Mouse (Mus musculus): Measurements from ENCODE around the gene Golm1. TPM values are rescaled to one million over a fixed set of nuclear protein-coding genes. Genes with fewer than 3 reads are reported as not detected.

Golm1 gene
- polyA plus RNA-seq, 1 experiment = 6.6 TPM

DNA sequence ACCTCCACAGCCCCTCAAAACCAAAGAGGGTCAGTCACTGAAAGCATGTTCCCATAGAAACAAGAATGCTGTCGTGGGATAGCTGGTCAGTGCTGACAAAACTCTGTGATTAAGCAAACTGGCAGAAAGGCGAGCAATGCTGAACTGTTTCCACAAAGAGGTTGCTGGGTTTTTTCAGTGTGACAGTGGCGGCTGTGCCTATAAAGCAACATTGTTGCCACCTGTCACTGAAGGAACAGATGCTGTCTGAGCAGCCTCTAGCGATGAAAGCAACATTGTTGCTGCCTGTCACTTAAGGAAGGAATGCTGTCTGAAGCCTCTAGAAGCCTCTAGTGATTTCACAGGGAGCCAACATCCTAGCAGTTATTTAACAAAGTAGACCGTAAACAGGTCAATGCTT is 23.0 kb downstream of the Golm1 start:
- no peak overlapping the region for H3K4me3 ChIP-seq (ENCODE audit: extremely low read depth, insufficient read depth, insufficient read length)
- H3K27me3 ChIP-seq (ENCODE audit: control insufficient read depth, insufficient read depth, low read length) = no peaks in the 10 kb centered on the region
- H3K36me3 ChIP-seq (ENCODE audit: control insufficient read depth, insufficient read depth, low read length) = peaks cover 2% of the 10 kb centered on the region; the same call in 1 of the 2 replicates
- TF ChIP-seq POLR2A (IDR thresholded peaks at IDR 0.05; ENCODE audit: low read depth, low read length) (no peak), CTCF (IDR thresholded peaks at IDR 0.05; ENCODE audit: extremely low read depth, insufficient read depth, insufficient read length, insufficient replicate concordance) (no peak)
- H3K27ac ChIP-seq (ENCODE audit: insufficient read depth, low read length) = no peak overlapping the region
- DNase-seq (ENCODE audit: low read depth in 1 of 2, low spot score in 2 of 2) = no peak
- 91% methylated on average over 5 of the region's 5 CpGs for WGBS
- peaks cover 16% of the 10 kb centered on the region for H3K4me1 ChIP-seq (ENCODE audit: control insufficient read depth, insufficient read depth, insufficient read length)

DNA sequence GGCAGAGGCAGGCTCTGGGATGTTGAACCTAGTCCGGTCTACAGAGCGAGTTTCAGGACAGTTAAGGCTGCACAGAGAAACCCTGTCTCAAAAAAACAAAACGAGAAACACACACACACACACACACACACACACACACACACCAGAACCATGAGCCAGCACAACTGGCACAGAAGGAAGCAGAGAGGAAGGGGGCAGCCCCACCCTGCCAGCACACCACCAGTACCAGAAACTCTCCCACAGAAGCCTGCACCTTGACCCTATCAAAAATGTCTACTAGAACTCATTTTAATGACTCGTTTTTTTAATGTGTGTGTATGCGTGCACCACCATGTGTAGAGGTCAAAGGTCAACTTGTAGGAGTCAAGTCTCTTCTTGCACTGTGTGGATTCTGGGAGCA is 25.8 kb downstream of the Golm1 start:
- Histone ChIP-seq H3K27me3 (ENCODE audit: control insufficient read depth, insufficient read depth, low read length) (no peaks in the 10 kb centered on the region), H3K27ac (ENCODE audit: insufficient read depth, low read length) (no peak overlapping the region), H3K36me3 (ENCODE audit: control insufficient read depth, insufficient read depth, low read length) (peaks cover 2% of the 10 kb centered on the region; the same call in 1 of the 2 replicates), H3K4me3 (ENCODE audit: extremely low read depth, insufficient read depth, insufficient read length) (no peak overlapping the region), H3K4me1 (ENCODE audit: control insufficient read depth, insufficient read depth, insufficient read length) (no peaks in the 10 kb centered on the region; the same call in 1 of the 2 replicates)
- DNase-seq (ENCODE audit: low read depth in 1 of 2, low spot score in 2 of 2) = no peak
- 54% methylated on average over 5 of the region's 5 CpGs for WGBS
- TF ChIP-seq POLR2A (IDR thresholded peaks at IDR 0.05; ENCODE audit: low read depth, low read length) (no peak), CTCF (IDR thresholded peaks at IDR 0.05; ENCODE audit: extremely low read depth, insufficient read depth, insufficient read length, insufficient replicate concordance) (no peak)

DNA sequence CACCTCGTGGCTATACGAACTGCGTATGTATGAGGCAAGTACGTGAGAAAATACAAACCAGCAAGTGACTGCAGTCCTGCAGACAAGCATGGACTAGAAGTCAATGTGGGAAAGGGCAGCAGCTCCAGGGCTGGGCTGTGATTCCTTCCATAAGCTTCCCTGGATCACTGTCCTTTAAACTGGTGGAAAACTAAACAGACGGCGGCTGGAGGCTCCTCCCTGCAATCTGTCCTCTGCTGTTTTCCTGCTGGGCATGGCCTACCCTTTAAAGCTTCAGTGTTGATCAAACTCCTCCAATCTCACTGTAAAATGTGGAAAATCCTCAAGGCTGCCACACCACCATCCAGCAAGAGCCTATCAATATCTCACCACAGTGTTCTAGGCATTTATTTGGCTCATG is 27.0 kb downstream of the Golm1 start:
- DNase-seq (ENCODE audit: low read depth in 1 of 2, low spot score in 2 of 2) = no peak
- Histone ChIP-seq H3K27ac (ENCODE audit: insufficient read depth, low read length) (no peak overlapping the region), H3K27me3 (ENCODE audit: control insufficient read depth, insufficient read depth, low read length) (no peaks in the 10 kb centered on the region), H3K36me3 (ENCODE audit: control insufficient read depth, insufficient read depth, low read length) (peaks cover 2% of the 10 kb centered on the region; the same call in 1 of the 2 replicates), H3K4me1 (ENCODE audit: control insufficient read depth, insufficient read depth, insufficient read length) (no peaks in the 10 kb centered on the region; the same call in 1 of the 2 replicates), H3K4me3 (ENCODE audit: extremely low read depth, insufficient read depth, insufficient read length) (no peak overlapping the region)
- TF ChIP-seq POLR2A (IDR thresholded peaks at IDR 0.05; ENCODE audit: low read depth, low read length) (no peak), CTCF (IDR thresholded peaks at IDR 0.05; ENCODE audit: extremely low read depth, insufficient read depth, insufficient read length, insufficient replicate concordance) (no peak)
- 95% methylated on average over 6 of the region's 6 CpGs for WGBS

DNA sequence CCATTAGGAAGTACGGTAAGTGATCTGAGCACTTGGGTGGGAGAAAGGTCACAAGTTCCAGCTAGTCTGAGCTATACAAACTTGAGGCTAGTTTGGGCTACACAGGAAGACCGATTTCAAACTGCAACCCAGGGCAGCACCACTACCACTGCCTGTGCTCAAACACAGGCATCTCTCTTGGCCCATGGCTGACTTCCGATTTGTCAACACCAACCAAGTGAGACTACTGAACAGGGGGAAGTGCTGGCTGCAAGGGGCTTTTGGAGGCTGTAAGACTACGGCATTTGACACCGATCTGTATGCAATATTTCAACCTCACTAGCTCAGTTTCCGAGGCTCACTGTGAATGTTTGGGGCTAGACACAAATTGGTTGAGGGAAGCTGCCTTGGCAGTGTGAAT is 28.1 kb downstream of the Golm1 start:
- no peak overlapping the region for H3K27ac ChIP-seq (ENCODE audit: insufficient read depth, low read length)
- no peaks in the 10 kb centered on the region for H3K27me3 ChIP-seq (ENCODE audit: control insufficient read depth, insufficient read depth, low read length)
- DNase-seq (ENCODE audit: low read depth in 1 of 2, low spot score in 2 of 2) = no peak
- WGBS = 89% methylated on average over 6 of the region's 6 CpGs
- H3K4me1 ChIP-seq (ENCODE audit: control insufficient read depth, insufficient read depth, insufficient read length) = no peaks in the 10 kb centered on the region; the same call in 1 of the 2 replicates
- H3K36me3 ChIP-seq (ENCODE audit: control insufficient read depth, insufficient read depth, low read length) = peaks cover 2% of the 10 kb centered on the region; the same call in 1 of the 2 replicates
- no peak overlapping the region for H3K4me3 ChIP-seq (ENCODE audit: extremely low read depth, insufficient read depth, insufficient read length)
- TF ChIP-seq CTCF (IDR thresholded peaks at IDR 0.05; ENCODE audit: extremely low read depth, insufficient read depth, insufficient read length, insufficient replicate concordance) (no peak), POLR2A (IDR thresholded peaks at IDR 0.05; ENCODE audit: low read depth, low read length) (no peak)

DNA sequence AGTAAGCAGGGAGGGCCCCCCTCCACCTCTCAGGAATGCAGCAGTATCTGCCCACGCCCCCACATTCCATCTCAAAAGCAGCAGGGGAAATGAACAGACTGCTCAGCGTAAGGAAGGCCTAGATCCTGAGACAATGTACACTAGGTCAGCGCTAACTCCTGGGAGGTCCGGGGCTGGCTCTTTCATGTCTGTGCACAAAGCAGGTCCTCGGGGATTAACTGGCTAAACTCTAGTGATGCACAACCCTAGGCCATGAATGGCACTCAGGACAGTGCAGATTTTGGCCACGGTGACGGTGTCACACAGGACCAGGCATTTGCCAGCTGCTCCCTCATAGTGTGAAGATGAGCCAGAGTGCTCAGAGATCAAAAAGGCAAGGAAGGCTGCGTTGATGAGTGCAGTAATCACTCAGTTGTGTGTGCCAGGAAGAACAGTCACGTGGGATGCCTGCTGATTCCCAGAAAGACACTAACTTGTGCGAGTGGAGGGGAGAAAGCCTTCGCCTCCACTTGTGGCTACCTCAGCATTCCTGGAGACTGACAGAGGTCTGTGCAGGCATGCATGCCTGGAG is 28.9 kb downstream of the Golm1 start:
- DNase-seq (ENCODE audit: low read depth in 1 of 2, low spot score in 2 of 2) = no peak
- Histone ChIP-seq H3K4me3 (ENCODE audit: extremely low read depth, insufficient read depth, insufficient read length) (no peak overlapping the region), H3K27ac (ENCODE audit: insufficient read depth, low read length) (no peak overlapping the region), H3K36me3 (ENCODE audit: control insufficient read depth, insufficient read depth, low read length) (peaks cover 2% of the 10 kb centered on the region; the same call in 1 of the 2 replicates), H3K4me1 (ENCODE audit: control insufficient read depth, insufficient read depth, insufficient read length) (no peaks in the 10 kb centered on the region; the same call in 1 of the 2 replicates), H3K27me3 (ENCODE audit: control insufficient read depth, insufficient read depth, low read length) (no peaks in the 10 kb centered on the region)
- TF ChIP-seq CTCF (IDR thresholded peaks at IDR 0.05; ENCODE audit: extremely low read depth, insufficient read depth, insufficient read length, insufficient replicate concordance) (no peak), POLR2A (IDR thresholded peaks at IDR 0.05; ENCODE audit: low read depth, low read length) (no peak)
- 95% methylated on average over 11 of the region's 11 CpGs for WGBS

DNA sequence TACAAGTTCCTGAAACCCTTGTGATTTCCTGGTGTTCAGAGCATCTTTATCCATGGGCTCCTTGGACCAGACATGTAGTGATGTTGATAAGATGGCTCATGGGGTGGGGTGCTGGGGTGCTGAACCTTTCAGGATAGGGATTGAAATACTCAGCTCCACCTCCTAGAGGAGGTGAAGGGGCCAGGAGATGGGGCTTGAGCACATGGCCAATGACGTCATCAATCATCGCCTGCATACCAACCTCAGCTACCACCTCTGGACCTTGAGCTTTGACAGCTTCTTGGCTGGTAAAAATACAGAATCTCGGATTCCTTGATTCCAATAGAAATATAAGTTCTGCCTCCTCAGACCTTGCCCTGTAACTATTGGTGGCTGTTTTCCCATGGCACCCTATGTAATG is 30.1 kb downstream of the Golm1 start:
- Histone ChIP-seq H3K4me3 (ENCODE audit: extremely low read depth, insufficient read depth, insufficient read length) (no peak overlapping the region), H3K27me3 (ENCODE audit: control insufficient read depth, insufficient read depth, low read length) (no peaks in the 10 kb centered on the region), H3K4me1 (ENCODE audit: control insufficient read depth, insufficient read depth, insufficient read length) (no peaks in the 10 kb centered on the region; the same call in 1 of the 2 replicates), H3K27ac (ENCODE audit: insufficient read depth, low read length) (no peak overlapping the region), H3K36me3 (ENCODE audit: control insufficient read depth, insufficient read depth, low read length) (peaks cover under 1% of the 10 kb centered on the region; the same call in 1 of the 2 replicates)
- DNase-seq (ENCODE audit: low read depth in 1 of 2, low spot score in 2 of 2) = no peak
- TF ChIP-seq CTCF (IDR thresholded peaks at IDR 0.05; ENCODE audit: extremely low read depth, insufficient read depth, insufficient read length, insufficient replicate concordance) (no peak), POLR2A (IDR thresholded peaks at IDR 0.05; ENCODE audit: low read depth, low read length) (no peak)
- 97% methylated on average over 3 of the region's 3 CpGs for WGBS

DNA sequence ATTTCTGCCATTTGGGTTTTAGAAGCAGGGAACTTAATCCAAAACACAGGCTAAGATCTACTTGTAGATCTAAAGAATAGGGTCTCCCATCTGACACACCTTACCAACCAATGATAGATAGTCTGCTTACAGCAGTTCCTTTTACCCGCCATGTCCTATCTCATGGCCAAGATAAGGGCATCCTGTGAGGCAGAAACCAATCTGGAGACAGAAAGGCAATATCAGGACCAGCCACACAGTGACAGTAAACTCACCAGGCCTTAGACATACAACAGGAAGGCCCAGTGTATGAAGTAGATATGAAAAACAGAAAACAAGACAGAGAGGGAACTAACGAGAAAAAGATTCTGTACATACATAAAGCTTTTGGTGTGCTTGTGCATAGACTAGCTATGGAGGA is 32.8 kb downstream of the Golm1 start:
- WGBS = 73% methylated on average over 2 of the region's 2 CpGs
- no peaks in the 10 kb centered on the region for H3K4me1 ChIP-seq (ENCODE audit: control insufficient read depth, insufficient read depth, insufficient read length)
- no peak overlapping the region for H3K4me3 ChIP-seq (ENCODE audit: extremely low read depth, insufficient read depth, insufficient read length)
- peaks cover 3% of the 10 kb centered on the region; the same call in 1 of the 2 replicates for H3K36me3 ChIP-seq (ENCODE audit: control insufficient read depth, insufficient read depth, low read length)
- TF ChIP-seq CTCF (IDR thresholded peaks at IDR 0.05; ENCODE audit: extremely low read depth, insufficient read depth, insufficient read length, insufficient replicate concordance) (no peak), POLR2A (IDR thresholded peaks at IDR 0.05; ENCODE audit: low read depth, low read length) (no peak)
- no peak for DNase-seq (ENCODE audit: low read depth in 1 of 2, low spot score in 2 of 2)
- no peaks in the 10 kb centered on the region for H3K27me3 ChIP-seq (ENCODE audit: control insufficient read depth, insufficient read depth, low read length)
- H3K27ac ChIP-seq (ENCODE audit: insufficient read depth, low read length) = no peak overlapping the region

Data from spleen, adult 2 months (tissue).